Comparison of ENCODE assay signal across 22 mouse cellular contexts in the genomic region with DNA sequence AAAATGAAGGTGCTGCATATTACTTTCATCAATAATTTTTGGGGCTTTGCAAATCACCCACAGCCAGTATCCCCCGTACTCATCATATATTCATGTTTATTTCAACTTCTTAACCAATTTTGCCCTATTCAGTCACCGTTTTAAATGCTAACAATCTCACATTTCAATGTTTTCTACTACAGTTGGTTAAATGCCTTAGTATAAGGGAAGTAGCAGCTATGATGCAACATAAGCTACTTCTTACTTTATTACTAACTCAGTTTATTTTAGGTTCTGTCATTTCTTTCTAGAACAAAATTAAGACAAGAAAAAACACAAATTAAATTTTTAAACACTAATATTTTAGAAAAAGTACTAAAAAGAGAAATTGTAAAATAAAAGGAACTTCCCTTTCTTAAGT.
DNase-seq lines count a peak whose midpoint lies in the region; TF ChIP-seq lines count a peak whose summit lies in the region.
"Had no signal": no experiment of that assay in that cellular context is flagged by ENCODE, and none has a peak within 500 bp of the region (broad histone marks: within the 10 kb centered on the region; RNA-seq: fewer than 3 reads in every experiment).

No protein-coding gene starts in this region.

- no peak overlapping the region for H3ac ChIP-seq in myocyte (ENCODE audit: control insufficient read depth, insufficient read length)

- no peak overlapping the region for H3K4me3 ChIP-seq in layer of hippocampus, adult 2 months
- H3K4me3 ChIP-seq in macrophage (ENCODE audit: inconsistent target) (no peak overlapping the region), myocyte (no peak overlapping the region)
- H3K4me3 ChIP-seq: embryonic facial prominence, embryonic 10.5 days; embryonic facial prominence, embryonic 13.5 days; erythroblast, embryonic 14.5 days; forebrain, embryonic 13.5 days; hindbrain, embryonic 12.5 days; intestine, embryonic 15.5 days had no signal

- no peak for TF ChIP-seq CTCF in layer of hippocampus, adult 2 months (conservative IDR thresholded peaks at IDR 0.05)

- WGBS in macrophage (ENCODE audit: missing documents): 39% methylated on average over 2 of the region's 2 CpGs

- H3K4me2 ChIP-seq in myocyte (ENCODE audit: low read depth): no peak overlapping the region
- H3K4me2 ChIP-seq: embryonic facial prominence, embryonic 13.5 days; forebrain, embryonic 13.5 days; heart, embryonic 11.5 days; hindbrain, embryonic 12.5 days; intestine, embryonic 15.5 days had no signal

- H3K36me3 ChIP-seq in macrophage (ENCODE audit: inconsistent target): no peaks in the 10 kb centered on the region
- no peaks in the 10 kb centered on the region for H3K36me3 ChIP-seq in myocyte (ENCODE audit: control insufficient read depth, insufficient read depth)
- H3K36me3 ChIP-seq: embryonic facial prominence, embryonic 10.5 days; embryonic facial prominence, embryonic 13.5 days; hindbrain, embryonic 12.5 days; intestine, embryonic 15.5 days had no signal

- TF ChIP-seq POLR2A in myocyte (IDR thresholded peaks at IDR 0.05; ENCODE audit: insufficient read length, low read depth): no peak

- H3K79me2 ChIP-seq in macrophage (ENCODE audit: inconsistent target) (no peaks in the 10 kb centered on the region; the same call in 1 of the 2 replicates), myocyte (ENCODE audit: control insufficient read depth, insufficient read depth) (peaks cover 4% of the 10 kb centered on the region)

- no peaks in the 10 kb centered on the region for H3K27me3 ChIP-seq in myocyte (ENCODE audit: control insufficient read depth, insufficient read depth, insufficient read length)
- H3K27me3 ChIP-seq: embryonic facial prominence, embryonic 13.5 days; forebrain, embryonic 13.5 days; hindbrain, embryonic 12.5 days; intestine, embryonic 15.5 days had no signal

- no peak for DNase-seq in layer of hippocampus, adult 2 months (ENCODE audit: low spot score in 2 of 2)
- DNase-seq in layer of hippocampus, postnatal 25 days (ENCODE audit: extremely low spot score in 1 of 2, low spot score in 1 of 2): no peak
- DNase-seq in kidney, postnatal 4 days: no peak
- DNase-seq in cerebellum, adult 9-11 months: no peak
- DNase-seq: adrenal gland, adult 8-10 months; adrenal gland, postnatal 25 days; cerebellum, adult 2 months; cerebellum, postnatal 10 days; cerebellum, postnatal 36 days; embryo, embryonic 11 days; gastrocnemius, postnatal 10 days; gastrocnemius, postnatal 36 days; heart, adult 11 months had no signal

- H3K27ac ChIP-seq in layer of hippocampus, adult 2 months: 0 out of 2 replicates have a peak overlapping the region, but pooled peaks have one; percentile 84
- H3K27ac ChIP-seq in macrophage: peak overlapping the region; percentile 35
- H3K27ac ChIP-seq: embryonic facial prominence, embryonic 10.5 days; embryonic facial prominence, embryonic 13.5 days; forebrain, embryonic 13.5 days; hindbrain, embryonic 12.5 days; intestine, embryonic 15.5 days had no signal

TF ChIP-seq in myocyte, 11 proteins besides CTCF, POLR2A, EP300 and RAD21:
- no peak for TF ChIP-seq MAX (IDR thresholded peaks at IDR 0.05; ENCODE audit: low read depth)
- peak; percentile 41; the same call in 1 of the 2 replicates for TF ChIP-seq CEBPB (IDR thresholded peaks at IDR 0.05; ENCODE audit: insufficient read depth, poor library complexity, severe bottlenecking)
- no peak for TF ChIP-seq USF1 (IDR thresholded peaks at IDR 0.05; ENCODE audit: low read depth)
- no peak for TF ChIP-seq TCF12 (IDR thresholded peaks at IDR 0.05; ENCODE audit: insufficient read depth, poor library complexity, severe bottlenecking)
- TF ChIP-seq MYOG (IDR thresholded peaks at IDR 0.05; ENCODE audit: control insufficient read depth in 1 of 3, insufficient read depth in 1 of 3, insufficient read length in 2 of 3, low read depth in 2 of 3): no peak
